Mouse (Mus musculus) cortical plate, adult 2 months (tissue): Measurements from ENCODE around the gene Ttpal. TPM values are rescaled to one million over a fixed set of nuclear protein-coding genes. Genes with fewer than 3 reads are reported as not detected.

Source experiments
- H3K27ac ChIP-seq: fragments of 200-500 bp; 2 replicates; pipeline ENCODE4 v1.5.1; 2012; ENCODE audit warnings: low read length, control low read depth, inconsistent platforms; ENCODE audit not compliant: insufficient read depth
- H3K4me1 ChIP-seq: fragments of 200-500 bp; 2 replicates; pipeline ENCODE4 v1.6.1; 2011; ENCODE audit warnings: low read length; ENCODE audit not compliant: control insufficient read depth, insufficient read depth
- H3K4me3 ChIP-seq: fragments of 200-500 bp; 2 replicates; pipeline ENCODE4 v1.5.1; 2011; ENCODE audit warnings: mild to moderate bottlenecking, low read length, control low read depth; ENCODE audit not compliant: insufficient read depth
- CTCF ChIP-seq: fragments of 200-500 bp; IDR thresholded peaks from 2 replicates; pipeline ENCODE4 v1.5.1; 2011; ENCODE audit warnings: mild to moderate bottlenecking, control low read depth, low read length; ENCODE audit not compliant: insufficient read depth; ENCODE audit errors: extremely low read depth
- POLR2A ChIP-seq: fragments of 200-500 bp; IDR thresholded peaks from 2 replicates; pipeline ENCODE4 v1.6.1; 2011; ENCODE audit warnings: mild to moderate bottlenecking, low read length, control low read depth; ENCODE audit not compliant: insufficient read depth; ENCODE audit errors: extremely low read depth
- polyA plus RNA-seq: library from polyadenylated mRNA; depleted of rRNA; stranded (reverse); fragments of >200 nt; gene quantifications from 2 replicates; pipeline ENCODE4 v1.2.3, GENCODE M21; 2012; rRNA removed

Gene Ttpal
- polyA plus RNA-seq = 45.8 and 49.3 TPM in 2 replicates

DNA sequence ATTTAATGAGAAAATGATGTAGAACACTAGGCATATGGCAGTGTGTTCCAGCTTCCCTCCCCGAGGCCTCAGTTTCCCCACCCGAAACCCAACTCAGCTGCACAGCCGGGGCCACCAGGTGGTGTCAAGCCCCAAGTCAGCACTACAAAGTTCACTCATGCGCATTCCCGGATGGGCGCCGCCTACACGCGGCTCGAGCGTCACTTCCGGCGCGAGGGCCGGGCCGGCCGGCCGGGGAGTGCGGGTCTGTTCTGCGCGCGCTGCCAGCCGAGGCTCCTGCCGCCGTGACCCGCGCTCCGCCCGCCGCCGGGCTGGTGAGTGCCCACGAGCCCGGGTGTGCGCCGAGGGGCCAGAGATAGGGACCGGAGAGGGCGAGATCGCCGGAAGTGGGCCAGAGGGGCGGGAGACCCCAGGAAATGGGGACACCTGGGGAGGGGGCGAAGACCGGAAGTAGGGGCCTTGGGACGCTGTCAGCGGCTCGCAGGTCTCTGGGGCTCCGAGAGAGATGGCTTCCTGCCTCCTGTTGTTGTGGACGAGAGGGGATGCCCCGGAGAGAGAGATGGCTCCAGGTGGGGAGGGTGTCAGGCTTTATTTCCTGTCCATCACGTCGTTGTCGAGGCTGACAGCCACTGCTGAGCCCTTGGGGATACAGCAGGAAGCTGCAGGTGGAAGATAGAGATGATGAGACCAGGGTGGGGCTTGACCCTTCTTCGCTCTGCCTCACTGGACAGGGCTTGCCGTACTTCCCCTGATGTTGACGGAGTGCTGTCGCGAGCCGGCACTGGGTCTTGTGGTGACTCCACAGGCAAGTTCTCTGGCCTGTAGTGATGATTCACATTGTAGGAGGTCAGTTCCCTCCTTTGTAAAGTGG lies at the start of gene Ttpal:
Gene Ttpal (plus strand): TSS at position 214 of the 871 bp plus-strand sequence.
- Histone ChIP-seq H3K4me3 (peak within 1 kb of the TSS; percentile 60), H3K27ac (peak within 1 kb of the TSS; percentile 79), H3K4me1 (peaks cover 4% of the 10 kb centered on the region; the same call in 1 of the 2 replicates)
- TF ChIP-seq POLR2A = peak; percentile 63; the same call in 1 of the 2 replicates
- TF ChIP-seq CTCF = peak; percentile 40

DNA sequence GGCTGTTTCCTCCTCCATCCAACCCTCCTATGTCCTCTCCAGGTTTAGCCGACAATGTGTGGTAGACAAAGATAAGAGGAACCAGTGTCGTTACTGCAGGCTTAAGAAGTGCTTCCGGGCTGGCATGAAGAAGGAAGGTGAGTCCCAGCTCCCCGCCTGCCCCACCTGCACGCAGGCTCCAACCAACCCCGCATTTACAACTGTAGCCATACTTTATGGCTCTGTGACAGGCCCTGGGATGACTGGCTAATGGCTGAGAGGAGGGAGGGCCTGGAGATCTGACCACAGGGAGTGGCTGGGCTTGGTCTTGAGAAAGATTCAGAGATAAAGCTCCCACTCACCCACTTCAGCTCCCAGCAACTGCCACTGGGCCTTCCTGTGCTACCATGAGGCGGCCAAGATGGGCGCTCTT lies 49.6 kb upstream of the Ttpal start:
- Histone ChIP-seq H3K4me3 (no peak overlapping the region), H3K27ac (no peak overlapping the region), H3K4me1 (no peaks in the 10 kb centered on the region)
- TF ChIP-seq POLR2A (no peak), CTCF (no peak)

DNA sequence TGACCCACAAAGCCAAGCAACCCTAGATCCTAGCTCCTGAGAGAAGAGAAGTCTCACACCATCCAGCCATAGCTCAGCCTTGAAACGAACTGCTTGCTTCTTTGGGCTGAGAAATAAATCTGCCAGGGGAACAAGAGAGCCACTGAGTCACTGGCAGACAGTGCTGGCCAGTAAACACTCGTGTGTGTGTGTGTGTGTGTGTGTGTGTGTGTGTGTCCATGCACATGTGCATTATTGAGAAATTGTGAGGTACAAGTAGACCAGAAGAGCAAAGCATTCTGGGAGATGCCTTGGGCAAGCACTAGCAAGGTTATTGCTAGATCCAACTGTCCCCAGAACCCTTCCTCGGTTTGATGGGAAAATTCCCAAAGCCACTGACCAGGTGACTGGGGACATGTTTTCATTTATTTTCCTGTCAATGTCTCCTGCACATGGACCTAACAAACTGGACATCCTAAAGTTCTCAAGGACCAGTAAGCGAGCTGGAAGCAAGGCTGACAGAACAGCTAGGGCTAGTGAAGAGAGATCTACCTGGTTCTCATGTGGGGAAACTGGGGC lies 47.6 kb upstream of the Ttpal start:
- no peak for TF ChIP-seq CTCF
- no peak for TF ChIP-seq POLR2A
- Histone ChIP-seq H3K27ac (no peak overlapping the region), H3K4me3 (no peak overlapping the region), H3K4me1 (no peaks in the 10 kb centered on the region)

DNA sequence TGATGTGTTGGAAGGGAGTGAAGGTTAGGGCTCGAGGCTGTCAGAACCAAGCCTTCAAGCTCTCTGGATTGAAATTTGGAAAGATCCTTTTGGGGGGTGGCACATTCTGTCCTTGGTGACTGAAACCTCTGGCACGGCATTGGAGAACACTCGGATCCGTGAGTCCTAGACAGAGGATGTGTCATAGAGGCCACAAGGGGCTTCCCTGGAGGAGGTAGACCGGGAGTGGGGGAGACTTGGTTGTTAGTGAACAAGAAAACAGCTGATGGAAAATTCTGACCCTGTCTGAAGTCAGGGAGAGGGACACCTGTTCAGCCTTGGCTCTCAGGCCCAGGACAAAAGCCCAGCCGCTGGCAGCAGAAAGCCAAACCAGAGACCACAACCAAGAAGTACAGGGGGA lies 47.1 kb upstream of the Ttpal start:
- no peak overlapping the region for H3K4me3 ChIP-seq
- H3K4me1 ChIP-seq = no peaks in the 10 kb centered on the region
- no peak overlapping the region for H3K27ac ChIP-seq
- TF ChIP-seq CTCF (no peak), POLR2A (no peak)

DNA sequence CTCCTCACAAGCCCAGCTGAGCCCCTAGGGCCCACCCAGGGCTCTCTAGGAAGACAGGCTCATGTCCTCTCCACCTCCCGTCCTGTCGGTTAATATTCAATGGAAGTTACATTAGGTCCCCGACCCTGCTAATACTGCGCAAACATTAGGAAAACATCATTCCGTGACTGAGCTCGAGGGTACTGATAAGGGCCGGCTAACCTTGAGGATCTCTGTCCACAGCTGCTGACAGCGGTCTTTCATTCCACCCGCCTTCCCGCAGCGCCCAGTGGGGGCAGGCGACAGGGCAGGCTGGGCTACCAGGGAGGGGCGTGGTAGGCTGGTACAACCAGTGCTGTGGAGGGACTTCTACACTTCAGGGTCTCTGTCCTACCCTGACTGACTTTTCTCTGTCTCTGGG lies 46.7 kb upstream of the Ttpal start:
- TF ChIP-seq POLR2A (no peak), CTCF (no peak)
- no peak overlapping the region for H3K27ac ChIP-seq
- H3K4me1 ChIP-seq = no peaks in the 10 kb centered on the region
- no peak overlapping the region for H3K4me3 ChIP-seq

DNA sequence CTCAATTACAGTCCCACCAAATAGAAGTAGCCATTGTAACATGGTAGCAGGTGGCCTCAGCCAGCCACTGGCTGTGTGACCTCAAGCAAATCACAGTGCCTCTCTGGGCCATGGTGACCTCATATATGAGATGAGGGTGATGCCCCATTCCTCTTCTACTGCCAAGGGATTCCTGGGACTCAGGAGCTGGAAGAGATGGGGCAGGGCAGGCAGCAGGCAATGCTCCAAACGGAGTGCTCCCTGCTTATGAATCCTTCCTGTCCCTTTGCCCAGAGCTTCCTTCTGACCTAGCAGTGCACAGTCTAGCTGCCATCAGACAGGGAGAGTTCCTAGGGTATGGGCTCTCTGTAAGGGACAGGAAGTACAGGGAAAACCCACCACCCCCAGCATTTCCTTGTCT lies 43.6 kb upstream of the Ttpal start:
- H3K4me3 ChIP-seq = no peak overlapping the region
- TF ChIP-seq CTCF (no peak), POLR2A (no peak)
- no peak overlapping the region for H3K27ac ChIP-seq
- H3K4me1 ChIP-seq = no peaks in the 10 kb centered on the region

DNA sequence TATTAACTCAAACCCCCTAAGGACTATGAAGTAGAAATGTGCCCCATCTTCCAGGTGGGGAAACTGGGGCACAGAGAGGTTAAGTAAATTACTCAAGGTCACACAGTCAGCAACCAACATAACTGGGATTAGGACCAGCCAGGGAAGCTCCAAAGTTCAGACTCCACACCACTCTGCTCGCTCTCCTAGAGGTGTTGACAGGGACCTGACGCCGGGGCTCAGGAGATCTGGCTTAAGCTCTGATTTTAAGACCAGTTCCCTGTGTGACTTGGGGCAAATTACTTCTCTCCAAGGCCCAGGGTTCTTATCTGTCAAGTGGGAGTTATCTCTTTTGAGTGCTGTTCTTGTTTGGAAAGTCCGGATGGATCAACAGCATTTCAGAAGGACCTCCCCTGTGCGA lies 42.9 kb upstream of the Ttpal start:
- no peaks in the 10 kb centered on the region for H3K4me1 ChIP-seq
- TF ChIP-seq POLR2A (no peak), CTCF (no peak)
- no peak overlapping the region for H3K27ac ChIP-seq
- no peak overlapping the region for H3K4me3 ChIP-seq

DNA sequence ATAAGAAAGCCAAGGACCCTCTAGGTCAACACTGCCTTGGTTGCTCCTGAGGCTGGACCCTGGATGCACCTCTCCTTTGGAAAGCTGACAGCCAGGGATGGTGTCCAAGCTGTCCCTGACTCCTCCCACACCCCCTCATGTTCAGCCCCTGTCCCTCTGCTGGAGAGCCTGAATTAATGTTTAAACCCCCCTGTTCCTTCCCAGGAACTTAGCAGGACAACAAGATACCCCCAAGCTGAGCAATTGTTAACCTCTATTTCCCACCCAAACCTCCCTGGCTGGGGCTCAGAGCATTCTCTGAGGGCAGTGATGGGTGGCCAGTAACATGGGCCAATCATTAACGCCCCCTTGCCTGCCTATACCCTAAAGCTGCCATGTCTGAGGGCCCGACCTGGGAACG lies 41.9 kb upstream of the Ttpal start:
- no peak for TF ChIP-seq POLR2A
- no peak for TF ChIP-seq CTCF
- Histone ChIP-seq H3K4me3 (no peak overlapping the region), H3K27ac (no peak overlapping the region), H3K4me1 (no peaks in the 10 kb centered on the region)

DNA sequence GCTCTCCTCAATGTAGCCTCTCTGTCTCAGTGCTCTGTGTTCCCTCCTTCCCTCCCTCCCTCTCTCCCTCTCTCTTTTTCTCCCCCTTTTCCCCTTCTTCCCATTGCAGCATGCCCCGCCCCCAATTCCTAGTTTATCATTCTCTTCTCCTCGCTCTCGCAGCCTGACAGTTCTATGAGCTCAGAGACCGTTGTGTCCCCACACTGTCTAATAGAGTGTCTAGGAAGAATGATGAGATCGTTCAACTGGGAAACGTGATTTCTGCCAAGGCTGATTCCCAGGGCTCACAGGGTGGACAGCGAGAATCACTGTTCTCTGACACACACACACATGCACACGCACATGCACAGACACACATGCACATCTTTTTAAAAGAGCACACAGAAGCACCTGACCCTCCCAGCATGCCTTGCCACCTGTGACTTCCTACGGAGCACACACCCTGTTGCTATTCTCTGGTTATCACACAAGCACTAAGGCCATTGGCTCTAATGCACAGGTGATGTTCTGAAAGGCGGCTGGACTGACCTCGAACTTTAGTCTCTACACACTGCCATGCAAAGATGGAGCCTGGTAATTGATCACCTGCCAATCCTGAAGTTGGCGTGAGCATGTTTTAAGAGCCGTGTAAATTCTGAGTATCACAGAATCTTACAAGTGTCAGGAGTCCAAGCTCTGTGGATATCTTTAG lies 40.7 kb upstream of the Ttpal start:
- Histone ChIP-seq H3K4me3 (no peak overlapping the region), H3K27ac (no peak overlapping the region), H3K4me1 (no peaks in the 10 kb centered on the region)
- TF ChIP-seq POLR2A (no peak), CTCF (no peak)
